Mouse (Mus musculus): ENCODE data around the gene Wnk1. TPM values are rescaled to one million over a fixed set of nuclear protein-coding genes. Genes with fewer than 3 reads are reported as not detected.

The Wnk1 gene
- polyA plus RNA-seq, 1 experiment: 478 TPM

GRCm38 (mm10) chr6:120065552-120066177 is 27.2 kb upstream of the Wnk1 start:
- Histone ChIP-seq H3K27ac (ENCODE audit: insufficient read depth, low read length) (no peak overlapping the region), H3K36me3 (ENCODE audit: control insufficient read depth, insufficient read depth, low read length, poor library complexity, severe bottlenecking) (no peaks in the 10 kb centered on the region), H3K27me3 (ENCODE audit: control insufficient read depth, insufficient read depth, low read length, poor library complexity, severe bottlenecking) (no peaks in the 10 kb centered on the region), H3K4me1 (ENCODE audit: control insufficient read depth, insufficient read depth, low read length) (peaks cover 4% of the 10 kb centered on the region), H3K9ac (ENCODE audit: low read depth, poor library complexity, severe bottlenecking) (no peak overlapping the region), H3K9me3 (replicated peaks; ENCODE audit: control insufficient read depth, insufficient read depth, low read length, poor library complexity, severe bottlenecking) (no peaks in the 10 kb centered on the region), H3K4me3 (ENCODE audit: low read depth, low read length) (no peak overlapping the region)
- TF ChIP-seq POLR2A (IDR thresholded peaks at IDR 0.05; ENCODE audit: insufficient read depth, low read length): no peak
- no peak for TF ChIP-seq CTCF (IDR thresholded peaks at IDR 0.05; ENCODE audit: low read depth, low read length)
- no peak; the same call in 1 of the 2 replicates for TF ChIP-seq EP300 (IDR thresholded peaks at IDR 0.05; ENCODE audit: insufficient read depth, low read depth, low read length)

- H3K27me3 ChIP-seq (ENCODE audit: control insufficient read depth, insufficient read depth, low read length, poor library complexity, severe bottlenecking): no peaks in the 10 kb centered on the region
- no peak overlapping the region for H3K4me3 ChIP-seq (ENCODE audit: low read depth, low read length)
- peaks cover 4% of the 10 kb centered on the region for H3K4me1 ChIP-seq (ENCODE audit: control insufficient read depth, insufficient read depth, low read length)
- no peaks in the 10 kb centered on the region for H3K9me3 ChIP-seq (replicated peaks; ENCODE audit: control insufficient read depth, insufficient read depth, low read length, poor library complexity, severe bottlenecking)
- peak overlapping the region; percentile 51 for H3K27ac ChIP-seq (ENCODE audit: insufficient read depth, low read length)
- no peaks in the 10 kb centered on the region for H3K36me3 ChIP-seq (ENCODE audit: control insufficient read depth, insufficient read depth, low read length, poor library complexity, severe bottlenecking)
- no peak overlapping the region for H3K9ac ChIP-seq (ENCODE audit: low read depth, poor library complexity, severe bottlenecking)
- TF ChIP-seq CTCF (IDR thresholded peaks at IDR 0.05; ENCODE audit: low read depth, low read length): no peak
- TF ChIP-seq POLR2A (IDR thresholded peaks at IDR 0.05; ENCODE audit: insufficient read depth, low read length): no peak
- TF ChIP-seq EP300 (IDR thresholded peaks at IDR 0.05; ENCODE audit: insufficient read depth, low read depth, low read length): no peak
These were observed 26.2 kb upstream of the Wnk1 start for GRCm38 (mm10) chr6:120064627-120065026.

- Histone ChIP-seq H3K4me1 (ENCODE audit: control insufficient read depth, insufficient read depth, low read length) (peaks cover 4% of the 10 kb centered on the region), H3K27me3 (ENCODE audit: control insufficient read depth, insufficient read depth, low read length, poor library complexity, severe bottlenecking) (no peaks in the 10 kb centered on the region), H3K36me3 (ENCODE audit: control insufficient read depth, insufficient read depth, low read length, poor library complexity, severe bottlenecking) (no peaks in the 10 kb centered on the region), H3K9ac (ENCODE audit: low read depth, poor library complexity, severe bottlenecking) (no peak overlapping the region), H3K27ac (ENCODE audit: insufficient read depth, low read length) (no peak overlapping the region), H3K9me3 (replicated peaks; ENCODE audit: control insufficient read depth, insufficient read depth, low read length, poor library complexity, severe bottlenecking) (no peaks in the 10 kb centered on the region), H3K4me3 (ENCODE audit: low read depth, low read length) (no peak overlapping the region)
- TF ChIP-seq CTCF (IDR thresholded peaks at IDR 0.05; ENCODE audit: low read depth, low read length) (no peak), POLR2A (IDR thresholded peaks at IDR 0.05; ENCODE audit: insufficient read depth, low read length) (no peak), EP300 (IDR thresholded peaks at IDR 0.05; ENCODE audit: insufficient read depth, low read depth, low read length) (no peak)
These were observed 24.5 kb upstream of the Wnk1 start for GRCm38 (mm10) chr6:120062934-120063333.

- Histone ChIP-seq H3K27ac (ENCODE audit: insufficient read depth, low read length) (no peak overlapping the region), H3K27me3 (ENCODE audit: control insufficient read depth, insufficient read depth, low read length, poor library complexity, severe bottlenecking) (no peaks in the 10 kb centered on the region), H3K9ac (ENCODE audit: low read depth, poor library complexity, severe bottlenecking) (no peak overlapping the region), H3K9me3 (replicated peaks; ENCODE audit: control insufficient read depth, insufficient read depth, low read length, poor library complexity, severe bottlenecking) (no peaks in the 10 kb centered on the region), H3K4me1 (ENCODE audit: control insufficient read depth, insufficient read depth, low read length) (no peaks in the 10 kb centered on the region), H3K36me3 (ENCODE audit: control insufficient read depth, insufficient read depth, low read length, poor library complexity, severe bottlenecking) (no peaks in the 10 kb centered on the region), H3K4me3 (ENCODE audit: low read depth, low read length) (no peak overlapping the region)
- TF ChIP-seq CTCF (IDR thresholded peaks at IDR 0.05; ENCODE audit: low read depth, low read length) (no peak), POLR2A (IDR thresholded peaks at IDR 0.05; ENCODE audit: insufficient read depth, low read length) (no peak), EP300 (IDR thresholded peaks at IDR 0.05; ENCODE audit: insufficient read depth, low read depth, low read length) (no peak)
These were observed 17.4 kb upstream of the Wnk1 start for GRCm38 (mm10) chr6:120055666-120056540.

GRCm38 (mm10) chr6:120054412-120054811 is 15.9 kb upstream of the Wnk1 start:
- no peak overlapping the region for H3K4me3 ChIP-seq (ENCODE audit: low read depth, low read length)
- H3K36me3 ChIP-seq (ENCODE audit: control insufficient read depth, insufficient read depth, low read length, poor library complexity, severe bottlenecking): no peaks in the 10 kb centered on the region
- no peak overlapping the region for H3K9ac ChIP-seq (ENCODE audit: low read depth, poor library complexity, severe bottlenecking)
- no peak overlapping the region for H3K27ac ChIP-seq (ENCODE audit: insufficient read depth, low read length)
- no peaks in the 10 kb centered on the region for H3K4me1 ChIP-seq (ENCODE audit: control insufficient read depth, insufficient read depth, low read length)
- no peaks in the 10 kb centered on the region for H3K9me3 ChIP-seq (replicated peaks; ENCODE audit: control insufficient read depth, insufficient read depth, low read length, poor library complexity, severe bottlenecking)
- no peak for TF ChIP-seq CTCF (IDR thresholded peaks at IDR 0.05; ENCODE audit: low read depth, low read length)
- no peak for TF ChIP-seq EP300 (IDR thresholded peaks at IDR 0.05; ENCODE audit: insufficient read depth, low read depth, low read length)
- TF ChIP-seq POLR2A (IDR thresholded peaks at IDR 0.05; ENCODE audit: insufficient read depth, low read length): no peak
- no peaks in the 10 kb centered on the region for H3K27me3 ChIP-seq (ENCODE audit: control insufficient read depth, insufficient read depth, low read length, poor library complexity, severe bottlenecking)
